Mouse (Mus musculus) C2C12 (cell line): ENCODE data around the gene Zfp28.

Experiments used
- CEBPB ChIP-seq: IDR thresholded peaks from one replicate; pipeline ENCODE4 v1.6.1; 2011; ENCODE audit warnings: low read depth, mild to moderate bottlenecking, control low read depth, moderate library complexity
- CTCF ChIP-seq: IDR thresholded peaks from one replicate; pipeline ENCODE4 v1.5.1; 2011; ENCODE audit not compliant: control insufficient read depth, insufficient read depth, insufficient read length
- MAX ChIP-seq: IDR thresholded peaks from one replicate; pipeline ENCODE4 v1.6.1; 2011; ENCODE audit warnings: mild to moderate bottlenecking, control low read depth
- MYOD1 ChIP-seq: IDR thresholded peaks from one replicate; pipeline ENCODE4 v1.6.1; 2011; ENCODE audit warnings: low read depth; ENCODE audit not compliant: control insufficient read depth, insufficient read length
- MYOG ChIP-seq: IDR thresholded peaks from one replicate; pipeline ENCODE4 v1.6.1; 2011; ENCODE audit not compliant: control insufficient read depth, insufficient read length; ENCODE audit errors: extremely low read depth
- USF1 ChIP-seq: IDR thresholded peaks from one replicate; pipeline ENCODE4 v1.6.1; 2011; ENCODE audit warnings: low read depth, mild to moderate bottlenecking, control low read depth, moderate library complexity

GRCm38 (mm10) chr7:6429381-6429780, 46.3 kb downstream of the Zfp28 start:
- TF ChIP-seq CTCF, result no peak
- no peak for TF ChIP-seq MYOD1
- TF ChIP-seq MYOG, result no peak
- TF ChIP-seq CEBPB, result no peak
- no peak for TF ChIP-seq USF1
- TF ChIP-seq MAX, result no peak
